Mouse (Mus musculus): ENCODE measurements around the gene Hoxc5. TPM values are rescaled to one million over a fixed set of nuclear protein-coding genes. Genes with fewer than 3 reads are reported as not detected.

Gene Hoxc5
- 0.06 TPM in 1 of 2 replicates, not detected in the other for polyA plus RNA-seq (2012; ENCODE audit: low replicate concordance)

DNA sequence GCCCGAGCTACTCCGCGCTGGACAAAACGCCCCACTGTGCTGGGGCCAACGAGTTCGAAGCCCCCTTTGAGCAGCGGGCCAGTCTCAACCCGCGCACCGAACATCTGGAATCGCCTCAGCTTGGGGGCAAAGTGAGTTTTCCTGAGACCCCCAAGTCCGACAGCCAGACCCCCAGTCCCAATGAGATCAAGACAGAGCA lies at the start of gene Hoxc5:
Gene Hoxc5 (plus strand): TSS at position 132 of the 199 bp plus-strand sequence.

DNA sequence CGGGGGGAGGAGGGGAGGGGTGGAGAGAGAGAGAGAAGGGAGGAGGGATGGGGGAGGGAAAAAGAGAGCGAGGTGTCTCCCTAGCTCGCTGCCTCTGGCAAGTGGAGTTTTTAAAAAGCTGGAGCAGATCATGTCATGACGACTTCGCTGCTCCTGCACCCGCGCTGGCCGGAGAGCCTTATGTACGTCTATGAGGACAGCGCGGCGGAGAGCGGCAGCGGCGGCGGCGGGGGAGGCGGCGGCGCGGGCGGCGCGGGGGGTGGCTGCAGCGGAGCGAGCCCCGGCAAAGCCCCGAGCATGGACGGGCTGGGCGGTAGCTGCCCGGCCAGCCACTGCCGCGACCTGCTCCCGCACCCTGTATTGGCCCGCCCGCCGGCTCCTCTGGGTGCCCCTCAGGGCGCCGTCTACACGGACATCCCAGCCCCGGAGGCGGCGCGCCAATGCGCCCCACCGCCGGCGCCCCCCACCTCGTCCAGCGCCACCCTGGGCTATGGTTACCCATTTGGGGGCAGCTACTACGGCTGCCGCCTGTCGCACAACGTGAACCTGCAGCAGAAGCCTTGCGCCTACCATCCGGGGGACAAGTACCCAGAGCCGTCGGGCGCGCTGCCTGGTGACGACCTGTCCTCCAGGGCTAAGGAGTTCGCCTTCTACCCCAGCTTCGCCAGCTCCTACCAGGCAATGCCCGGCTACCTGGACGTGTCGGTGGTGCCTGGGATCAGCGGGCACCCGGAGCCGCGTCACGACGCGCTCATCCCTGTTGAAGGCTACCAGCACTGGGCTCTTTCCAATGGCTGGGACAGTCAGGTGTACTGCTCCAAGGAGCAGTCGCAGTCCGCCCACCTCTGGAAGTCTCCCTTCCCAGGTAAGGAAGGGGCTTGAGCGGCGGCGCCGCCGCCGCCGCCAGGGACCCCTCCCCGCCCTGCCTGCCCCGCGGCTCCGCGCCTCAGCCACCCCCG lies 45.9 kb upstream of the Hoxc5 start, which contains the start of gene Hoxc13:
Gene Hoxc13 (plus strand): TSS at position 51 of the 959 bp plus-strand sequence.

DNA sequence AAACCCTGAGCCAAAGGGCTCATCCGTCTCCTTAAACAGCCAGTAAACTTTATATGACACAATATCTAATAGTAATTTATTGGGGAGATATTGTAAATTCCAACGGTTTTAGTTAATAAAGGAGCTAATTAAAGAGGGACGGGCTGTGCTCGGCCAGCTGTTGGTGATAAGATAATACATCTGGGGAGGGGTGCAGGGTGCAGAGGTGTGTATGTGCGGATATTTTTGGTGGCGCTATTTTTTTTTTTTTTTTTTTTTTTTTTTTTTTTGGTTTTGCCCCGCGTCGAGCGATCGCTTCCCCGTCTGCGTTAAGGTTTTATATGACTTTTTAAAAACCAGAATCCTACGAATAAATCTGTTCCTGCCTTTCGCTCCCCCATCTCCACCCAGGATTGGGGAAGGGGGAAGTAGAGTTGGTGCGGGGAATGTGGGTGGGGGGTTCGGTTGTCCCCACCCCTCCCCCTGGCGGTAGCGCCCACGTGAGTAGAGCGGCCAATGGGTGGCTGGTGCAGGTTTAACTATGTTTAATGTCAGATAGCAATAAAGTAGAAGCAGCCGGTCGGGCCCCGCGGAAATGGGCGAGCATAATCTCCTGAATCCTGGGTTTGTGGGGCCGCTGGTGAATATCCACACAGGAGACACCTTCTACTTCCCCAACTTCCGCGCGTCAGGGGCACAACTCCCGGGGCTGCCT lies 30.8 kb upstream of the Hoxc5 start, which contains the start of gene Hoxc12:
Gene Hoxc12 (plus strand): TSS at position 479 of the 694 bp plus-strand sequence.

DNA sequence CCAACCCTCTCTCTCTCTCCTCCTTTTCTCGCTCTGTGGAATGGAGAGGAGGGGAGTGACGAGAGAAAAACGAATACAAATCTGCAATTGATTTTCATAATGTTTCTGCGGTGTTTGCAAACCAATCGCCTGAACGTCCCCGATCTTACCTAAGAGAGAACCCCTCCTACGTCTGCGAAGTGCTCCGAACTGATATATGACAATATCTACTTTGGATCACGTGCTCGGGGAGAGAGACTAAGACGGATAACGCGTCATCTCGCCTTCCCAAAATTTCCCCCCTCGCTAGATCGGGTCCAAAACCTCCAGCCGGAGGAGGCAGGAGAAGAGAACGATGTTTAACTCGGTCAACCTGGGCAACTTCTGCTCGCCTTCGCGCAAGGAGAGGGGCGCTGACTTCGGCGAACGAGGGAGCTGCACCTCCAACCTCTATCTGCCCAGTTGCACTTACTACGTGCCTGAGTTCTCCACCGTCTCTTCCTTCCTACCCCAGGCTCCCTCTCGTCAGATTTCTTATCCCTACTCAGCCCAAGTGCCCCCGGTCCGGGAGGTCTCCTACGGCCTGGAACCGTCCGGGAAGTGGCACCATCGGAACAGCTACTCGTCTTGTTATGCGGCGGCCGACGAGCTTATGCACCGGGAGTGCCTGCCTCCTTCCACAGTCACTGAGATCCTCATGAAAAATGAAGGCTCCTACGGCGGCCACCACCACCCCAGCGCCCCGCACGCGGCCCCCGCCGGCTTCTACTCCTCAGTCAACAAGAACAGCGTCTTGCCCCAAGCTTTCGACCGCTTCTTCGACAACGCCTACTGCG lies 12.8 kb upstream of the Hoxc5 start, which contains the start of gene Hoxc11:
Gene Hoxc11 (plus strand): TSS at position 236 of the 815 bp plus-strand sequence.

DNA sequence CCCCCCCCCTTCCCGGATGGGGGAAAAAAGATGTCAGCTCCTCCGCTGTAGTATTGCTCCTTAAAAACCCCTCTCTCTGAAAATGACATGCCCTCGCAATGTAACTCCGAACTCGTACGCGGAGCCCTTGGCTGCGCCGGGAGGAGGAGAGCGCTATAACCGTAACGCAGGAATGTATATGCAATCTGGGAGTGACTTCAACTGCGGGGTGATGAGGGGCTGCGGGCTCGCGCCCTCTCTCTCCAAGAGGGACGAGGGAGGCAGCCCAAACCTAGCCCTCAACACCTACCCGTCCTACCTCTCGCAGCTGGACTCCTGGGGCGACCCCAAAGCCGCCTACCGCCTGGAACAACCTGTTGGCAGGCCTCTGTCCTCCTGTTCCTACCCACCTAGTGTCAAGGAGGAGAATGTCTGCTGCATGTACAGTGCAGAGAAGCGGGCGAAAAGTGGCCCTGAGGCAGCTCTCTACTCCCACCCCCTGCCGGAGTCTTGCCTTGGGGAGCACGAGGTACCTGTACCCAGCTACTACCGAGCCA lies 399 bp upstream of the Hoxc5 start, which contains the start of gene Hoxc10:
Gene Hoxc10 (plus strand): TSS at position 21 of the 536 bp plus-strand sequence.

DNA sequence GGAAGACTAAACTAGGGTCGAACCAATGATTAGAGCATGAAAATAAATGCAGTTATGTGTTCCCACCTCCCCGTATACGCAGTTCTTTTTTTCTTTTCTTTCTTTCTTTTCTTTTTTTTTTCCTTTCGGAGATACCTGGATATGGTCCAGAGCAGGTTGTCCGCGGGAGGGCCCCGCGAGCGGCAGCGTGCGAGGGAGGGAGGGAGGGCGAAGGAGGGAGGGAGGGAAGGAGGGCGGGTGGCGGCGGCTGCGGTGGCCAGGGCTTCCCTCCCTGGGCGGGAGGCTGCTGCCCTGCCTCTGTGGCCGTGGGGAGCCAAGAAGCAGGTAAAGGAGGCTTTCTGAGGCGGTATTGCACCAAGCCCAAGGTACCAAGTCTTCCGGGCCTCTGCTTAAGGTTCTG lies 8.9 kb downstream of the Hoxc5 start, which contains the start of gene Hoxc9:
Gene Hoxc9 (plus strand): TSS at position 269 of the 400 bp plus-strand sequence.

DNA sequence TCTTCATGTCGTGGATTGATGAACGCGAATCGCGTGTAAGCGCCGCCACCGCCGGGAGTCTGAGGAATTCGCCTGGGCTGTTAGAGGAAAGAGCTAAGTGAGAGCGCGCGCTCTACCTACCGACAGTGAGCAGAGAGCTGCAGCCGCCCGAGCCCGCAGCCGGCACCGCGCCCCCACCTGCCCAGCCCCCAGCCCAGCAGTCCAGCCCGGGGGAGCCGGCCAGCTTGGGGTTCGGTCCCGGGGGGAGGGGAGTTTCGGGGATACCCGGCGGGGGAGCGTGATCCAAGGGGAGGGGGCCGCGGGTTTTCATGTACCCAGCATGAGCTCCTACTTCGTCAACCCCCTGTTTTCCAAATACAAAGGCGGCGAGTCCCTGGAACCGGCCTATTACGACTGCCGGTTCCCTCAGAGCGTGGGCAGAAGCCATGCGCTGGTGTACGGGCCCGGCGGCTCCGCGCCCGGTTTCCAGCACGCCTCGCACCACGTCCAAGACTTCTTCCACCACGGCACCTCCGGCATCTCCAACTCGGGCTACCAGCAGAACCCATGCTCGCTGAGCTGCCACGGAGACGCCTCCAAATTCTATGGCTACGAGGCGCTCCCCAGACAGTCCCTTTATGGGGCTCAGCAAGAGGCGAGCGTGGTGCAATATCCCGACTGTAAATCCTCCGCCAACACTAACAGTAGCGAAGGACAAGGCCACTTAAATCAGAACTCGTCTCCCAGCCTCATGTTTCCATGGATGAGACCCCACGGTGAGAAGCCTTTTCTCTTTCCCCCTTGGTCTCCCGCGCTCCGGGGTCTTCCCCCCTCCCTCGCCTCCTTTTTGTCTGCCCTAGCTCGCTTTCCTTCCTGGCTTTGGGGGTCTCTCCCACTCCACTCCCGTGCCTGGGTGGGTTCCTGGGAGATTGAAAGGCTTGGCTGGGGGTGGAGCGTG lies 23.5 kb downstream of the Hoxc5 start, which contains the start of gene Hoxc8:
Gene Hoxc8 (plus strand): TSS at position 147 of the 937 bp plus-strand sequence.

DNA sequence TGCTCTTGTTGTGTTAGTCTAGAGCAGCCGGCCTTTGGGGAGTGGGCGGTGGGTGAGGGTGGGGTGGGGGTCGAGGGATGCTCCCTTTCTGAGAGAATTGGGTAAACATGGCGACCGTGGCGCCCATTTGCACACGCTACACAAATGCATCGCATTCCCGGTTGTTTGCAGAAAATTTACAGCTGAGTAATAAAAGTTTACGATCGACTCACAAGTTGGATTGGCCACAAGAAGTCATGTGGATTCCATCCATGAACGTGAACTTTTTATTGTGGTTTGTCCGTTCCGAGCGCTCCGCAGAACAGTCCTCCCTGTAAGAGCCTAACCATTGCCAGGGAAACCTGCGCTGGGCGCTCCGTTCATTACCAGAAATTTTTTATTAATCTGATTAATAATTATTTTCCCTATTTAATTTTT lies 30.7 kb downstream of the Hoxc5 start, which contains the start of gene Hoxc6:
Gene Hoxc6 (plus strand): TSS at position 319 of the 417 bp plus-strand sequence.

DNA sequence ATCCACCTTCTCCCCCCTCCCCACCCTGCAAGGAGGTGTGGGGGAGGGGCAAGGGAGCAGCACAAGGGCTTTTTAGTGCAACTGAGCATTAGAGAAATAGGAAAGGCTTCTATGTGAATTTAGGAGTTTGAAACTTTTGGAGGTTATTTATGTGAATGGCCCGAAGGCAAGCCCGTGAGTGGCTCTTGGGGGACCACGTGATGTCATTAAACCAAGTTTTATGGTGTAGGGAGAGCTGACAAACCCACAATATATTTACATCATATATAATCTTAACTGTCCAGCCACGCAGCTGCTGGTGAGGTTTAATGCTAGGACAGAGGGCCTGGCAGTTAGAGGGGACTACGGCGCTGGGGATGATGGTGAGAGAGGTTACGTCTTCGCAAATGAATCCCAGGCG lies 51.4 kb downstream of the Hoxc5 start, which contains the start of gene Hoxc4:
Gene Hoxc4 (plus strand): TSS at position 299 of the 400 bp plus-strand sequence.

Other genes with a start within 250 kb of the Hoxc5 start
- gene Calcoco1, start 245.3 kb upstream of the Hoxc5 start, polyA plus RNA-seq (2012; ENCODE audit: low replicate concordance) = 9.7 and 15.0 TPM in 2 replicates
- gene Hoxc13, start 46.3 kb upstream of the Hoxc5 start, polyA plus RNA-seq (2012; ENCODE audit: low replicate concordance) = not detected in 2 replicates
- gene Hoxc12, start 30.7 kb upstream of the Hoxc5 start, polyA plus RNA-seq (2012; ENCODE audit: low replicate concordance) = not detected in 2 replicates
- 0.11 TPM in 1 of 2 replicates, not detected in the other for gene Hoxc11, start 13.0 kb upstream of the Hoxc5 start, polyA plus RNA-seq (2012; ENCODE audit: low replicate concordance)
- gene Hoxc10, start 647 bp upstream of the Hoxc5 start, polyA plus RNA-seq (2012; ENCODE audit: low replicate concordance) = 0.18 TPM in 1 of 2 replicates, not detected in the other
- not detected in 2 replicates for gene Hoxc9, start 9.0 kb downstream of the Hoxc5 start, polyA plus RNA-seq (2012; ENCODE audit: low replicate concordance)
- not detected in 2 replicates for gene Hoxc8, start 23.2 kb downstream of the Hoxc5 start, polyA plus RNA-seq (2012; ENCODE audit: low replicate concordance)
- gene Hoxc6, start 30.8 kb downstream of the Hoxc5 start, polyA plus RNA-seq (2012; ENCODE audit: low replicate concordance) = 0.27 and 0.62 TPM in 2 replicates
- 0.55 TPM in 1 of 2 replicates, not detected in the other for gene Hoxc4, start 51.5 kb downstream of the Hoxc5 start, polyA plus RNA-seq (2012; ENCODE audit: low replicate concordance)
- gene Smug1, start 199.6 kb downstream of the Hoxc5 start, polyA plus RNA-seq (2012; ENCODE audit: low replicate concordance) = 1.9 TPM in 2 replicates